Mouse (Mus musculus) liver, postnatal 0 days (tissue): Measurements from ENCODE around the gene Usp30. TPM values are rescaled to one million over a fixed set of nuclear protein-coding genes. Genes with fewer than 3 reads are reported as not detected.

ENCODE experiments used
- ATAC-seq: fragments of 200-750 bp; cut with Nextera tagmentation; 2 replicates; pipeline ENCODE4 v1.8.0; 2017; ENCODE audit warnings: mild to moderate bottlenecking, moderate library complexity
- DNase-seq: peaks from one replicate; pipeline ENCODE4 v3.0.0-alpha.2; 2016
- H3K27ac ChIP-seq: fragments of 300-500 bp; sonication (generic); 2 replicates; pipeline ENCODE4 v1.5.1; 2014; ENCODE audit warnings: antibody characterized with exemption, moderate library complexity, mild to moderate bottlenecking, low read depth
- H3K27me3 ChIP-seq: fragments of 300-500 bp; sonication (generic); 2 replicates; pipeline ENCODE4 v1.6.1; 2014; ENCODE audit warnings: low read length, control low read depth, mixed read lengths; ENCODE audit not compliant: insufficient read depth
- H3K36me3 ChIP-seq: fragments of 300-500 bp; sonication (generic); replicated peaks from 2 replicates; pipeline ENCODE4 v1.6.1; 2014; ENCODE audit warnings: mild to moderate bottlenecking, control low read depth, low read length, moderate library complexity, mixed read lengths; ENCODE audit not compliant: insufficient read depth
- H3K4me1 ChIP-seq: fragments of 300-500 bp; sonication (generic); 2 replicates; pipeline ENCODE4 v1.6.1; 2014; ENCODE audit warnings: antibody characterized with exemption, mild to moderate bottlenecking, control low read depth; ENCODE audit not compliant: insufficient read depth
- H3K4me2 ChIP-seq: fragments of 300-500 bp; sonication (generic); 2 replicates; pipeline ENCODE4 v1.6.1; 2014; ENCODE audit warnings: low read depth, mild to moderate bottlenecking, low read length, moderate library complexity, mixed read lengths
- H3K4me3 ChIP-seq: fragments of 300-500 bp; sonication (generic); 2 replicates; pipeline ENCODE4 v1.5.1; 2014; ENCODE audit warnings: low read depth, low read length
- H3K9ac ChIP-seq: fragments of 300-500 bp; sonication (generic); replicated peaks from 2 replicates; pipeline ENCODE4 v1.6.1; 2014; ENCODE audit warnings: mild to moderate bottlenecking, moderate library complexity
- H3K9me3 ChIP-seq: fragments of 300-500 bp; sonication (generic); 2 replicates; pipeline ENCODE4 v1.6.1; 2016; ENCODE audit warnings: mild to moderate bottlenecking, control low read depth, low read length, mixed read lengths
- CTCF ChIP-seq: sonication (generic); IDR thresholded peaks from 2 replicates; pipeline ENCODE4 v1.5.1; 2016; ENCODE audit warnings: antibody characterized with exemption, low read depth
- EP300 ChIP-seq: IDR thresholded peaks from 2 replicates; pipeline ENCODE4 v1.6.1; 2016; ENCODE audit warnings: antibody characterized with exemption, low read depth, mild to moderate bottlenecking
- WGBS: fragments of 180-500 bp; shearing (Covaris S2); extraction: QIAGEN DNeasy Blood & Tissue Kit; methylation state at CpG from one replicate; pipeline ENCODE4 v1.1.7; 2014; ENCODE audit not compliant: insufficient replicate concordance; 5-methylcytosine and 5-hydroxymethylcytosine counted together
- polyA plus RNA-seq: library from polyadenylated mRNA; unstranded; fragments of >200 nt; fragmentation: Nextera tagmentation; extraction: Ambion mirVana; gene quantifications from 2 replicates; pipeline ENCODE4 v1.2.1, GENCODE M21; 2015

Gene Usp30
- polyA plus RNA-seq, 1 experiment from 2014 or later = 2.6 TPM

GRCm38 (mm10) chr5:114170345-114170744 is 105.1 kb downstream of the Usp30 start:
- no peak overlapping the region for H3K27ac ChIP-seq
- no peak for ATAC-seq

GRCm38 (mm10) chr5:114172936-114173335 is 107.7 kb downstream of the Usp30 start:
- H3K27me3 ChIP-seq = no peaks in the 10 kb centered on the region
- TF ChIP-seq EP300 (no peak), CTCF (no peak)
- no peak for ATAC-seq
- no peak overlapping the region for H3K4me3 ChIP-seq
- peaks cover 16% of the 10 kb centered on the region for H3K4me1 ChIP-seq
- no peaks in the 10 kb centered on the region; the same call in 1 of the 2 replicates for H3K36me3 ChIP-seq
- WGBS = 85% methylated on average over 3 of the region's 3 CpGs
- H3K27ac ChIP-seq = no peak overlapping the region
- no peak for DNase-seq
- H3K9ac ChIP-seq = no peak overlapping the region
- no peaks in the 10 kb centered on the region for H3K9me3 ChIP-seq
- H3K4me2 ChIP-seq = no peak overlapping the region

More at GRCm38 (mm10) chr5:114170345-114170744, 105.1 kb downstream of the Usp30 start:
- H3K36me3 ChIP-seq = no peaks in the 10 kb centered on the region; the same call in 1 of the 2 replicates
- no peaks in the 10 kb centered on the region for H3K9me3 ChIP-seq
- DNase-seq = no peak
- H3K4me1 ChIP-seq = peaks cover 7% of the 10 kb centered on the region
- no peak for TF ChIP-seq EP300
- no peaks in the 10 kb centered on the region for H3K27me3 ChIP-seq
- no peak overlapping the region for H3K4me3 ChIP-seq
- no peak overlapping the region for H3K4me2 ChIP-seq
- no peak overlapping the region for H3K9ac ChIP-seq
- 79% methylated on average over 7 of the region's 7 CpGs for WGBS

GRCm38 (mm10) chr5:114173458-114173857 is 108.2 kb downstream of the Usp30 start:
- Histone ChIP-seq H3K4me3 (no peak overlapping the region), H3K4me2 (no peak overlapping the region), H3K4me1 (peaks cover 16% of the 10 kb centered on the region), H3K9me3 (no peaks in the 10 kb centered on the region), H3K9ac (no peak overlapping the region), H3K27ac (no peak overlapping the region), H3K27me3 (no peaks in the 10 kb centered on the region), H3K36me3 (no peaks in the 10 kb centered on the region; the same call in 1 of the 2 replicates)
- DNase-seq = no peak
- 62% methylated on average over 7 of the region's 7 CpGs for WGBS
- TF ChIP-seq CTCF (peak; percentile 36), EP300 (no peak)
- ATAC-seq = no peak

- Histone ChIP-seq H3K27me3 (no peaks in the 10 kb centered on the region), H3K9me3 (no peaks in the 10 kb centered on the region), H3K36me3 (no peaks in the 10 kb centered on the region), H3K4me3 (no peak overlapping the region), H3K4me1 (peaks cover 16% of the 10 kb centered on the region), H3K27ac (no peak overlapping the region; the same call in 1 of the 2 replicates), H3K4me2 (peak overlapping the region; percentile 51; the same call in 1 of the 2 replicates), H3K9ac (no peak overlapping the region)
- WGBS = 26% methylated on average over 15 of the region's 16 CpGs
- TF ChIP-seq EP300 (no peak), CTCF (0 out of 2 replicates have a peak, but pooled peaks have one; percentile 0)
- ATAC-seq = no peak
- DNase-seq = no peak
Measured at GRCm38 (mm10) chr5:114173877-114174581, 108.8 kb downstream of the Usp30 start.

Other genes with a start within 250 kb of the Usp30 start
- 18.9 and 21.5 TPM in 2 replicates for gene Selplg, start 232.8 kb upstream of the Usp30 start, polyA plus RNA-seq
- 23.6 and 27.6 TPM in 2 replicates for gene Coro1c, start 156.7 kb upstream of the Usp30 start, polyA plus RNA-seq
- 3.7 and 4.3 TPM in 2 replicates for gene Ssh1, start 71.6 kb upstream of the Usp30 start, polyA plus RNA-seq
- not detected in 2 replicates for gene Dao, start 61.8 kb upstream of the Usp30 start, polyA plus RNA-seq
- not detected in 2 replicates for gene Svop, start 26.1 kb downstream of the Usp30 start, polyA plus RNA-seq
- 4.5 and 5.7 TPM in 2 replicates for gene Alkbh2, start 62.8 kb downstream of the Usp30 start, polyA plus RNA-seq
- 11.8 TPM in 2 replicates for gene Ung, start 64.9 kb downstream of the Usp30 start, polyA plus RNA-seq
- gene Acacb, start 81.1 kb downstream of the Usp30 start, polyA plus RNA-seq = 1.0 and 1.2 TPM in 2 replicates
- not detected in 2 replicates for gene Foxn4, start 208.3 kb downstream of the Usp30 start, polyA plus RNA-seq
- 0.28 and 0.37 TPM in 2 replicates for gene Myo1h, start 223.7 kb downstream of the Usp30 start, polyA plus RNA-seq